Comparison of ENCODE assay signal across 9 mouse cellular contexts in the genomic region with DNA sequence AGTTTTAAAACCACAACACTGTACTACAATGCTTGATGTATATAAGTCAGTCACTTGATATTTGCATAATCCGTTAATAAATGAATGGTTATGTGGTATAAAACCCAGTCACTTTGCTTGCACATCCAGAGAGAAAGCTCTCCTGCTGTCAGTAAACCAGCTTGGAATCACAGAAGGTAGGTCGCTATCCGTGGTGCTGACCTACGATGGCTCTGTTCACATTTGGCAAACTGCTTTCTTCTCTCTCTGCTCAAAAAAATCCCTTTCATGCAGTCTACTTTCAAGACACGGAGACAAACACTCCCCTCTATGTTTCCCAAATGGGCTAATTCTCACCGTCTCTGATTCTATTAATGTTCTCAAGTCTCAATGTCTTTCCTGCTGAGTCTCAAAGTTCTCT. TPM values are rescaled to one million over a fixed set of nuclear protein-coding genes. Genes with fewer than 3 reads are reported as not detected.
DNase-seq lines count a peak whose midpoint lies in the region; ATAC-seq and TF ChIP-seq lines count a peak whose summit lies in the region.
"Had no signal": no experiment of that assay in that cellular context is flagged by ENCODE, and none has a peak within 500 bp of the region (broad histone marks: within the 10 kb centered on the region; RNA-seq: fewer than 3 reads in every experiment).

No protein-coding gene starts in this region.

- no peaks in the 10 kb centered on the region for H3K9me3 ChIP-seq in lung, postnatal 0 days (ENCODE audit: low read length)
- H3K9me3 ChIP-seq in midbrain, embryonic 10.5 days (replicated peaks) = no peaks in the 10 kb centered on the region

- no peak overlapping the region for H3K27ac ChIP-seq in lung, postnatal 0 days (ENCODE audit: low read length)
- H3K27ac ChIP-seq in midbrain, embryonic 10.5 days (replicated peaks) = no peak overlapping the region

- no peak for TF ChIP-seq EP300 in lung, postnatal 0 days (IDR thresholded peaks at IDR 0.05)

- H3K9ac ChIP-seq in lung, postnatal 0 days (replicated peaks; ENCODE audit: low read depth) = no peak overlapping the region

- TF ChIP-seq CTCF in lung, postnatal 0 days (IDR thresholded peaks at IDR 0.05) = no peak

- no peak for ATAC-seq in lung, postnatal 0 days
- ATAC-seq in erythroid progenitor cell, adult 5-6 weeks (replicated peaks; ENCODE audit: low FRiP score, poor library complexity, severe bottlenecking) = no peak

- peaks cover 43% of the 10 kb centered on the region for H3K27me3 ChIP-seq in lung, postnatal 0 days (replicated peaks; ENCODE audit: insufficient read depth, low read length)
- H3K27me3 ChIP-seq in midbrain, embryonic 10.5 days (ENCODE audit: low read depth, poor library complexity, severe bottlenecking) = peaks cover 57% of the 10 kb centered on the region

- peak; percentile 43 for DNase-seq in lung, postnatal 0 days (ENCODE audit: low spot score)
- DNase-seq in lung, adult 18-20 months = no peak
- peak; percentile 58 for DNase-seq in cerebellum, adult 9-10 months
- DNase-seq in forelimb bud, embryonic 11.5 days (ENCODE audit: low read depth, low spot score) = peak; percentile 85
- peak; percentile 65 for DNase-seq in midbrain, embryonic 10.5 days (ENCODE audit: low spot score)
- DNase-seq in gastrocnemius, postnatal 25 days = no peak
- no peak for DNase-seq in left cerebral cortex, postnatal 10 days (ENCODE audit: extremely low spot score in 1 of 2, low spot score in 2 of 2)

- WGBS in lung, postnatal 0 days = 1% methylated on average over 6 of the region's 6 CpGs
- WGBS in midbrain, embryonic 10.5 days = 0% methylated on average over 6 of the region's 6 CpGs

- H3K4me2 ChIP-seq in lung, postnatal 0 days (replicated peaks; ENCODE audit: low read depth, low read length) = no peak overlapping the region

- no peaks in the 10 kb centered on the region for H3K4me1 ChIP-seq in lung, postnatal 0 days (ENCODE audit: insufficient read depth, low read depth, low read length)
- H3K4me1 ChIP-seq in midbrain, embryonic 10.5 days = peaks cover 32% of the 10 kb centered on the region

- no peaks in the 10 kb centered on the region for H3K36me3 ChIP-seq in lung, postnatal 0 days (ENCODE audit: insufficient read depth, low read length)
- H3K36me3 ChIP-seq in midbrain, embryonic 10.5 days = no peaks in the 10 kb centered on the region

- intact Hi-C loops in left cerebral cortex, postnatal 10 days (cut with DNase I) = loop anchor here (5.0 to 10.0 kb wide), 2 partner anchors 962 to 1810 kb away; no protein-coding TSS in a partner anchor

- H3K4me3 ChIP-seq in lung, postnatal 0 days (ENCODE audit: low read depth, low read length) = no peak overlapping the region
- 0 out of 2 replicates have a peak overlapping the region, but pooled peaks have one; percentile 66 for H3K4me3 ChIP-seq in midbrain, embryonic 10.5 days

RNA-seq across cellular contexts. Expression of a gene that starts 0.8 kb away (rescaled TPM):
- not detected in 2 replicates for polyA plus RNA-seq in lung, postnatal 0 days (2015; fragmentation: Nextera tagmentation; extraction: Ambion mirVana)
- 0.47 and 1.1 TPM in 2 replicates for polyA plus RNA-seq in midbrain, embryonic 10.5 days (2016; fragmentation: Nextera tagmentation; extraction: Ambion mirVana)
- not detected for total RNA-seq in gastrocnemius, postnatal 25 days (2021)
- total RNA-seq in erythroid progenitor cell, adult 5-6 weeks (2015; ENCODE audit: low replicate concordance) = not detected in 2 replicates
- total RNA-seq in erythroid progenitor cell, adult 5-6 weeks (2017; ENCODE audit: low replicate concordance) = not detected in 2 replicates
- total RNA-seq in left cerebral cortex, postnatal 10 days (2021) = 10 to 100 TPM; 71.9 to 72.1 TPM
- total RNA-seq: neutrophil, adult 5-6 weeks had no signal

Comparison
In these comparisons a context has a peak if more than half of its experiments do, and no peak if none do; other contexts are left out.
1. DNase-seq: peak in lung, postnatal 0 days (single experiment), cerebellum, adult 9-10 months (single experiment), forelimb bud, embryonic 11.5 days (single experiment) and midbrain, embryonic 10.5 days (single experiment); none in lung, adult 18-20 months (0 of 2), gastrocnemius, postnatal 25 days (single experiment) and left cerebral cortex, postnatal 10 days (0 of 2).
2. RNA of a gene that starts 0.8 kb away (total RNA-seq): 71.9 to 72.1 TPM in left cerebral cortex, postnatal 10 days; not detected in gastrocnemius, postnatal 25 days and not detected in erythroid progenitor cell, adult 5-6 weeks; every median in the first group is over 10 times any median in the second.